ENCODE assay signal across 32 mouse cellular contexts in the genomic region with DNA sequence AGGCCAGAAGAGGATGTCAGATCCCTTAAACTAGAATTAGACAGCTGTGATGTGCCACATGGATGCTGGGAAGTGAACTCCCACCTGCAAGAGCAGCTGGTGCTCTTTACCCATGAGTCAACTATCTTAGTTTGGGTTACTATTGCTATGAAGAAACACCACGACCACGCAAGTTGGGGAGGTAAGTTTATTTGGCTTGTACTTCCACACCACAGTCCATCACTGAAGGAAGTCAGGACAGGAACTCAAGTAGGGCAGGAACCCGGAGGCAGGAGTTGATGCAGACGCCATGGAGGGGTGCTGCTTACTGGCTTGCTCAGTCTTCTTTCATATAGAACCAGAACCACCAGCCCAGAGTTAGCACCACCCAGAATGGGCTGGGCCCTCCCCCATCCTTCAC. TPM values are rescaled to one million over a fixed set of nuclear protein-coding genes. Genes with fewer than 3 reads are reported as not detected.
DNase-seq lines count a peak whose midpoint lies in the region; ATAC-seq and TF ChIP-seq lines count a peak whose summit lies in the region.
"Had no signal": no experiment of that assay in that cellular context is flagged by ENCODE, and none has a peak within 500 bp of the region (broad histone marks: within the 10 kb centered on the region; RNA-seq: fewer than 3 reads in every experiment).

No protein-coding gene starts in this region.

- no peak for TF ChIP-seq RAD21 in MEL (IDR thresholded peaks at IDR 0.05; ENCODE audit: low read depth, low read length)

- peaks cover 2 to 28% of the 10 kb centered on the region in 2 experiments; a peak in 3 of 4 replicates for H3K4me1 ChIP-seq in MEL (ENCODE audit: control insufficient read depth in 1 of 2, insufficient read depth in 2 of 2, low read length in 2 of 2)
- H3K4me1 ChIP-seq in kidney, adult 2 months (ENCODE audit: control insufficient read depth, insufficient read depth, low read length), result no peaks in the 10 kb centered on the region

- no peaks in the 10 kb centered on the region for H3K27me3 ChIP-seq in MEL (ENCODE audit: control insufficient read depth in 1 of 2, insufficient read depth in 2 of 2, low read length in 2 of 2)
- H3K27me3 ChIP-seq in kidney, adult 2 months (replicated peaks; ENCODE audit: control insufficient read depth, insufficient read depth, low read length), result no peaks in the 10 kb centered on the region
- H3K27me3 ChIP-seq: embryonic facial prominence, embryonic 13.5 days; forebrain, embryonic 12.5 days; forebrain, embryonic 15.5 days; heart, embryonic 13.5 days; hindbrain, embryonic 12.5 days; hindbrain, embryonic 15.5 days had no signal

- H3K4me3 ChIP-seq in MEL (ENCODE audit: control insufficient read depth in 1 of 2, insufficient read depth in 1 of 2, low read depth in 2 of 2, low read length in 2 of 2), result no peak overlapping the region
- H3K4me3 ChIP-seq in kidney, adult 2 months (ENCODE audit: insufficient read depth, low read depth, low read length), result no peak overlapping the region
- H3K4me3 ChIP-seq: embryonic facial prominence, embryonic 10.5 days; embryonic facial prominence, embryonic 13.5 days; erythroblast, embryonic 14.5 days; forebrain, embryonic 12.5 days; forebrain, embryonic 15.5 days; heart, adult 2 months; heart, embryonic 10.5 days; heart, embryonic 13.5 days; hindbrain, embryonic 12.5 days; hindbrain, embryonic 15.5 days had no signal

- no peak overlapping the region for H3K9ac ChIP-seq in MEL (ENCODE audit: control insufficient read depth, low read depth, low read length, poor library complexity, severe bottlenecking)
- H3K9ac ChIP-seq: embryonic facial prominence, embryonic 13.5 days; forebrain, embryonic 12.5 days; forebrain, embryonic 15.5 days; heart, embryonic 13.5 days; hindbrain, embryonic 12.5 days; hindbrain, embryonic 15.5 days had no signal

- H3K27ac ChIP-seq in MEL (ENCODE audit: control insufficient read depth, low read depth, low read length), result no peak overlapping the region
- H3K27ac ChIP-seq in kidney, adult 2 months (ENCODE audit: insufficient read depth, low read depth, low read length), result no peak overlapping the region
- H3K27ac ChIP-seq: embryonic facial prominence, embryonic 10.5 days; embryonic facial prominence, embryonic 13.5 days; forebrain, embryonic 12.5 days; forebrain, embryonic 15.5 days; heart, adult 2 months; heart, embryonic 10.5 days; heart, embryonic 13.5 days; hindbrain, embryonic 12.5 days; hindbrain, embryonic 15.5 days had no signal

- H3K9me3 ChIP-seq in MEL (replicated peaks; ENCODE audit: insufficient read depth, low read length), result no peaks in the 10 kb centered on the region
- H3K9me3 ChIP-seq: embryonic facial prominence, embryonic 10.5 days; embryonic facial prominence, embryonic 13.5 days; forebrain, embryonic 12.5 days; forebrain, embryonic 15.5 days; G1E; heart, embryonic 10.5 days; heart, embryonic 13.5 days; hindbrain, embryonic 12.5 days; hindbrain, embryonic 15.5 days had no signal

- 48% methylated on average over 4 of the region's 4 CpGs for WGBS in kidney, adult 2 months

- DNase-seq in 416B (ENCODE audit: low read depth), result peak; percentile 18
- DNase-seq in MEL (ENCODE audit: low read depth, low spot score), result peak; percentile 44
- peak; percentile 8 for DNase-seq in naive thymus-derived CD4-positive, alpha-beta T cell, adult 2 months (ENCODE audit: low read depth)
- no peak for DNase-seq in kidney, adult 2 months
- DNase-seq in adrenal gland, adult 18-20 months (ENCODE audit: low spot score in 2 of 2), result no peak
- no peak for DNase-seq in spleen, postnatal 4 days (ENCODE audit: low spot score in 2 of 2)
- DNase-seq: adrenal gland, adult 2 months; adrenal gland, postnatal 14 days; cerebellum, adult 11 months; cerebellum, adult 2 months; cerebellum, adult 9-11 months; cerebellum, postnatal 25 days; gastrocnemius, postnatal 25 days; heart, adult 2 months; heart, postnatal 14 days; heart, postnatal 4 days had no signal

- ATAC-seq in granulocyte monocyte progenitor cell, adult 5-6 weeks (replicated peaks; ENCODE audit: poor library complexity, severe bottlenecking), result 0 out of 2 replicates have a peak, but pooled peaks have one; percentile 8
- ATAC-seq: forebrain, embryonic 15.5 days had no signal

- H3K36me3 ChIP-seq in MEL (ENCODE audit: control insufficient read depth in 1 of 2, insufficient read depth in 2 of 2, low read length in 2 of 2), result peaks cover 11 to 35% of the 10 kb centered on the region in 2 experiments
- H3K36me3 ChIP-seq in kidney, adult 2 months (ENCODE audit: control insufficient read depth, insufficient read depth, low read length), result peaks cover 6% of the 10 kb centered on the region

- peaks cover 4% of the 10 kb centered on the region for H3K79me2 ChIP-seq in MEL (ENCODE audit: control insufficient read depth, insufficient read depth, low read length, poor library complexity)

- TF ChIP-seq POLR2A in MEL (IDR thresholded peaks at IDR 0.05; ENCODE audit: control insufficient read depth in 1 of 2, insufficient read depth in 1 of 2, low read depth in 1 of 2, low read length in 2 of 2, poor library complexity in 1 of 2), result no peak; a peak in 1 of 4 replicates
- no peak for TF ChIP-seq POLR2A in kidney, adult 2 months (IDR thresholded peaks at IDR 0.05; ENCODE audit: low read depth, low read length)

- TF ChIP-seq CTCF in MEL (IDR thresholded peaks at IDR 0.05 in 2 of 3, conservative IDR thresholded peaks at IDR 0.05 in 1 of 3; ENCODE audit: control insufficient read depth in 1 of 3, insufficient read depth in 1 of 3, low read depth in 2 of 3, low read length in 3 of 3, poor library complexity in 1 of 3, severe bottlenecking in 1 of 3), result no peak
- no peak for TF ChIP-seq CTCF in kidney, adult 2 months (conservative IDR thresholded peaks at IDR 0.05; ENCODE audit: insufficient read depth, insufficient read length, low read depth, low read length)

- TF ChIP-seq EP300 in MEL (IDR thresholded peaks at IDR 0.05; ENCODE audit: low read depth in 1 of 2, low read length in 2 of 2), result no peak

TF ChIP-seq in MEL, 35 proteins besides CTCF, POLR2A, EP300 and RAD21:
- TF ChIP-seq UBTF (IDR thresholded peaks at IDR 0.05; ENCODE audit: borderline replicate concordance, insufficient read depth, low read depth, low read length), result no peak
- TF ChIP-seq MYC (IDR thresholded peaks at IDR 0.05; ENCODE audit: low read depth, low read length), result no peak

RNA-seq across cellular contexts. Expression of gene Colec11, which starts 3.9 kb away (rescaled TPM):
- 0.23 and 0.54 TPM in 2 replicates for total RNA-seq in MEL (2012; rRNA removed)
- polyA plus RNA-seq in MEL (2012; ENCODE audit: insufficient read depth in 1 of 2, insufficient read length in 2 of 2, low read depth in 1 of 2, low replicate concordance in 2 of 2, missing spikeins in 1 of 2), result under 1 TPM in 1 of 2 experiments, not detected in 1; 0.74 TPM
- not detected in 2 replicates for total RNA-seq in granulocyte monocyte progenitor cell, adult 5-6 weeks (2014; fragmentation: Nextera tagmentation)
- total RNA-seq in granulocyte monocyte progenitor cell, adult 5-6 weeks (2017), result 0.62 TPM in 1 of 2 replicates, not detected in the other
- polyA plus RNA-seq in kidney, adult 2 months (2012; rRNA removed), result 1.6 and 1.7 TPM in 2 replicates
- total RNA-seq in adrenal gland, adult 18-20 months (2021), result 1 to 10 TPM; 4.2 to 6.3 TPM
- total RNA-seq: common myeloid progenitor, adult 5-6 weeks had no signal
- polyA plus RNA-seq: embryonic facial prominence, embryonic 13.5 days; erythroblast, embryonic 14.5 days; G1E had no signal

RNA-seq across cellular contexts. Expression of gene Rps7, which starts 8.7 kb away (rescaled TPM):
- total RNA-seq in MEL (2012; rRNA removed), result 2,384 and 2,439 TPM in 2 replicates
- 100 to 1,000 TPM; 300 to 476 TPM for polyA plus RNA-seq in MEL (2012; ENCODE audit: insufficient read depth in 1 of 2, insufficient read length in 2 of 2, low read depth in 1 of 2, low replicate concordance in 2 of 2, missing spikeins in 1 of 2)
- total RNA-seq in granulocyte monocyte progenitor cell, adult 5-6 weeks (2014; fragmentation: Nextera tagmentation), result 3,179 and 3,718 TPM in 2 replicates
- 5,371 and 5,776 TPM in 2 replicates for total RNA-seq in granulocyte monocyte progenitor cell, adult 5-6 weeks (2017)
- 212 and 286 TPM in 2 replicates for polyA plus RNA-seq in kidney, adult 2 months (2012; rRNA removed)
- total RNA-seq in adrenal gland, adult 18-20 months (2021), result 100 to 1,000 TPM; 384 to 411 TPM

RNA-seq across cellular contexts. Expression of gene Rnaseh1, which starts 22.3 kb away (rescaled TPM):
- total RNA-seq in MEL (2012; rRNA removed), result 39.0 and 47.9 TPM in 2 replicates
- polyA plus RNA-seq in MEL (2012; ENCODE audit: insufficient read depth in 1 of 2, insufficient read length in 2 of 2, low read depth in 1 of 2, low replicate concordance in 2 of 2, missing spikeins in 1 of 2), result 10 to 100 TPM in 1 of 2 experiments, not detected in 1; 36.5 TPM
- 31.3 and 37.1 TPM in 2 replicates for total RNA-seq in granulocyte monocyte progenitor cell, adult 5-6 weeks (2014; fragmentation: Nextera tagmentation)
- total RNA-seq in granulocyte monocyte progenitor cell, adult 5-6 weeks (2017), result 26.2 and 33.5 TPM in 2 replicates
- 8.5 and 9.8 TPM in 2 replicates for polyA plus RNA-seq in kidney, adult 2 months (2012; rRNA removed)
- 10 to 100 TPM; 13.3 to 14.2 TPM for total RNA-seq in adrenal gland, adult 18-20 months (2021)

RNA-seq across cellular contexts. Expression of gene Allc, which starts 44.8 kb away (rescaled TPM):
- total RNA-seq in MEL (2012; rRNA removed), result 0.42 and 0.85 TPM in 2 replicates
- 1 to 10 TPM in 1 of 2 experiments, not detected in 1; 2.2 TPM for polyA plus RNA-seq in MEL (2012; ENCODE audit: insufficient read depth in 1 of 2, insufficient read length in 2 of 2, low read depth in 1 of 2, low replicate concordance in 2 of 2, missing spikeins in 1 of 2)
- not detected in 2 replicates for total RNA-seq in granulocyte monocyte progenitor cell, adult 5-6 weeks (2014; fragmentation: Nextera tagmentation)
- total RNA-seq in granulocyte monocyte progenitor cell, adult 5-6 weeks (2017), result not detected in 2 replicates
- 0.13 TPM in 1 of 2 replicates, not detected in the other for polyA plus RNA-seq in kidney, adult 2 months (2012; rRNA removed)
- total RNA-seq in adrenal gland, adult 18-20 months (2021), result not detected
- total RNA-seq: adrenal gland, adult 2 months; adrenal gland, postnatal 14 days; adrenal gland, postnatal 4 days; common myeloid progenitor, adult 5-6 weeks; gastrocnemius, adult 8-10 months; gastrocnemius, postnatal 25 days; heart, adult 2 months; heart, postnatal 14 days; heart, postnatal 4 days had no signal
- polyA plus RNA-seq: adrenal gland, adult 2 months; cerebellum, adult 2 months; embryonic facial prominence, embryonic 10.5 days; embryonic facial prominence, embryonic 13.5 days; erythroblast, embryonic 14.5 days; forebrain, embryonic 12.5 days; G1E; heart, embryonic 10.5 days; heart, embryonic 13.5 days; heart, embryonic 16.5 days; hindbrain, embryonic 12.5 days; hindbrain, embryonic 15.5 days; intestine, embryonic 14.5 days had no signal

RNA-seq across cellular contexts. Expression of gene Adi1, which starts 47.9 kb away (rescaled TPM):
- total RNA-seq in MEL (2012; rRNA removed), result 18.1 and 22.1 TPM in 2 replicates
- polyA plus RNA-seq in MEL (2012; ENCODE audit: insufficient read depth in 1 of 2, insufficient read length in 2 of 2, low read depth in 1 of 2, low replicate concordance in 2 of 2, missing spikeins in 1 of 2), result 10 to 100 TPM in 1 of 2 experiments, not detected in 1; 54.8 TPM
- total RNA-seq in granulocyte monocyte progenitor cell, adult 5-6 weeks (2014; fragmentation: Nextera tagmentation), result 103 and 113 TPM in 2 replicates
- 34.1 and 43.9 TPM in 2 replicates for total RNA-seq in granulocyte monocyte progenitor cell, adult 5-6 weeks (2017)
- polyA plus RNA-seq in kidney, adult 2 months (2012; rRNA removed), result 35.2 and 53.9 TPM in 2 replicates
- total RNA-seq in adrenal gland, adult 18-20 months (2021), result 10 to 100 TPM; 74.0 to 89.9 TPM

Comparison
In these comparisons a context has a peak if more than half of its experiments do, and no peak if none do; other contexts are left out.
1. DNase-seq: peak in 416B (single experiment), MEL (single experiment) and naive thymus-derived CD4-positive, alpha-beta T cell, adult 2 months (single experiment); none in kidney, adult 2 months (single experiment), adrenal gland, adult 18-20 months (0 of 2) and spleen, postnatal 4 days (0 of 2).